Mouse (Mus musculus) forebrain, embryonic 10.5 days (tissue): ENCODE results near the gene Nt5c1a. TPM values are rescaled to one million over a fixed set of nuclear protein-coding genes. Genes with fewer than 3 reads are reported as not detected.

ENCODE experiments used
- polyA plus RNA-seq: library from polyadenylated mRNA; unstranded; fragments of >200 nt; fragmentation: Nextera tagmentation; extraction: Ambion mirVana; gene quantifications from 2 replicates; pipeline ENCODE4 v1.2.1, GENCODE M21; 2016

The Nt5c1a gene
- polyA plus RNA-seq, 1 experiment from 2014 or later, result not detected

Other genes with a start within 250 kb of the Nt5c1a start
- 18.5 and 19.4 TPM in 2 replicates for gene Mfsd2a, start 240.3 kb upstream of the Nt5c1a start, polyA plus RNA-seq
- gene Mycl, start 205.9 kb upstream of the Nt5c1a start, polyA plus RNA-seq, result 39.7 and 42.7 TPM in 2 replicates
- 23.8 and 25.9 TPM in 2 replicates for gene Trit1, start 184.9 kb upstream of the Nt5c1a start, polyA plus RNA-seq
- gene Bmp8b, start 96.3 kb upstream of the Nt5c1a start, polyA plus RNA-seq, result 0.12 and 0.15 TPM in 2 replicates
- gene Oxct2b, start 85.2 kb upstream of the Nt5c1a start, polyA plus RNA-seq, result 0.10 TPM in 1 of 2 replicates, not detected in the other
- 142 and 145 TPM in 2 replicates for gene Ppie, start 61.6 kb upstream of the Nt5c1a start, polyA plus RNA-seq
- gene Hpcal4, start 18.3 kb upstream of the Nt5c1a start, polyA plus RNA-seq, result 0.30 and 0.73 TPM in 2 replicates
- gene Heyl, start 32.1 kb downstream of the Nt5c1a start, polyA plus RNA-seq, result 6.6 and 6.7 TPM in 2 replicates
- 55.4 and 57.9 TPM in 2 replicates for gene Pabpc4, start 60.8 kb downstream of the Nt5c1a start, polyA plus RNA-seq
- not detected in 2 replicates for gene Oxct2a, start 122.1 kb downstream of the Nt5c1a start, polyA plus RNA-seq
- 0.14 TPM in 1 of 2 replicates, not detected in the other for gene Bmp8a, start 141.7 kb downstream of the Nt5c1a start, polyA plus RNA-seq